Mouse (Mus musculus) retina, postnatal 1 day (tissue): ENCODE measurements at regions not wholly inside any gene's neighbourhood (a gene's known extent, or its start where the extent isn't known, plus 50 kb on each side); places are given as distances from the start of the nearest gene placed in this dataset.

ENCODE experiments used
- DNase-seq: peaks from one replicate; pipeline ENCODE4 v3.0.0-alpha.2; 2012

DNA sequence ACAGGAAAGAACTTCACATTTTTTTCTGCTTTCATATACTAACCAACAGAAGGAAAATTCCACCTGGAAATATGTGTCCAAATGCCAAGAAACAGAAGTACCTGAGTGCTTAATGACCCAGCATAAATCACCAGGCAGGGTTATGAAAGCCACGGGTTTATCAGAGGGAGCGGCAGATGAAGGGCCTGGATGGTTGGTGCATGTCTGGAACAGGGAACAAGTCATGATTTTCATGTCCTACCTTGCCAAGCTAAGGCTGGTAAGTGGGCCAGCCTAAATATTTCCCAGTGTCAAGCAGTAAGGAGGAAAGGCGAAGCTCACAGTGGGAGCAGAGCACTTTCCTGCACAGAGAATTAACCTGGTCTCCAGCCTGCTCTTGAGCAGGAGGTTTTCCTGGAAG lies 132.3 kb upstream of the Foxq1 start:
- no peak for DNase-seq

GRCm38 (mm10) chr13:31425825-31426500 lies 130.0 kb upstream of the Foxq1 start:
- peak; percentile 1 for DNase-seq

GRCm38 (mm10) chr13:31436434-31436833 lies 119.5 kb upstream of the Foxq1 start:
- no peak for DNase-seq

GRCm38 (mm10) chr13:31439761-31440627 lies 115.9 kb upstream of the Foxq1 start:
- DNase-seq = no peak

- no peak for DNase-seq
Measured at GRCm38 (mm10) chr13:31458883-31459282, 97.1 kb upstream of the Foxq1 start.

GRCm38 (mm10) chr13:31465141-31465540 lies 90.8 kb upstream of the Foxq1 start:
- no peak for DNase-seq

DNA sequence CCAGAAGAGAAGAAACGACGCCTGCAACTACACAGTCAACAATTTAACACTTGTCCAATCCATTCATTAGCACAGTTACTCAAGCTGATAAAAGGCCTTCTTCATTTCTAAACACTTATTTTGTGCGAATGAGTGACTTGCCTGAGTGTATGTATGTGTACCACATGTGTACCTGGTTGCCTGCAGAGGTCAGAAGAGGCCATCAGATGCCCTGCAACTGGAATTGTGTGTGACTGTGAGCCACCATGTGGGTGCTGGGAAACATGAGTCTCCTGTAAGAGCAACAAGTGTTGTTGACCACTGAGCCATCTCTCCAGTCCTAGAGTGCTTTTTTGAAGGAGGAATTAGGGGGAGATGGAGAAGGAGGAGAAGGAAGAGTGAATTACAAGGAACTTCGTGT lies 90.2 kb upstream of the Foxq1 start:
- no peak for DNase-seq

- no peak for DNase-seq
Measured at GRCm38 (mm10) chr13:31468131-31468530, 87.8 kb upstream of the Foxq1 start.

DNA sequence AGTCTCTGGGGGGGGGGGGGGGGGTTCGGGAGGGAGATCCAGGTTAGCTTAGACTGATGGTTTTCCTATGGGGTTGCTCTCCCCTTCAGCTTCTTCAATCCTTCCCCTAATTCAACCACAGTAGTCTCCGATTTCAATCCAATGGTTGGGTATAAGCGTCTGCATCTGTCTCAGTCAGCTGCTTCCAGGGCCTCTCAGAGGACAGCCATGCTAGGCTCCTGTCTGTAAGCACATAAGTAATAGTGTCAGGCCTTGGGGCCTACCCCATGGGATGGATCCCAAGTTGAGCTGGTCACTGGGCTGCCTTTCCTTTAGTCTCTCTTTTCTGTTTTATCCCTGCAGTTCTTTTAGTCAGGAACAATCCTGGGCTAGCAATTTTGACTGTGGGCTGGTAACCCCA lies 87.0 kb upstream of the Foxq1 start:
- DNase-seq = no peak

DNA sequence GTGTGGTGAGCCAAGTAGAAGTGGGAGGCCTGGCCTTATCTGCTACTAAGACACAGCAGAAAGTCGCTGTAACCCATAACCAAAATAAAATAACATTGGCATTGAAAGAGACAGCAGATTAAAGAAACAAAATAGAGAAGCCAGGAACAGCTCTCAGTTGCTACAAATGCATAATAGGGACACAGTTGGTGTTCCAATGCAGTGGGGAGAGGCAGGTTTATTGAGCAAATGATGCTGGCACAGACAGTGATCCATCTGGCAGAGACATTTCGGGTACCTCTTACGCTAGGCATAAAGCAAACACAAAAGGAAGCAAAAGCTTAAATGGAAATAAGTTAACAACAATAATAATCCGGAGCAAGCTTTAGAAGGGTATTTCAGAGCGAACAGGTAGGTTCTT lies 83.6 kb upstream of the Foxq1 start:
- DNase-seq = no peak

DNA sequence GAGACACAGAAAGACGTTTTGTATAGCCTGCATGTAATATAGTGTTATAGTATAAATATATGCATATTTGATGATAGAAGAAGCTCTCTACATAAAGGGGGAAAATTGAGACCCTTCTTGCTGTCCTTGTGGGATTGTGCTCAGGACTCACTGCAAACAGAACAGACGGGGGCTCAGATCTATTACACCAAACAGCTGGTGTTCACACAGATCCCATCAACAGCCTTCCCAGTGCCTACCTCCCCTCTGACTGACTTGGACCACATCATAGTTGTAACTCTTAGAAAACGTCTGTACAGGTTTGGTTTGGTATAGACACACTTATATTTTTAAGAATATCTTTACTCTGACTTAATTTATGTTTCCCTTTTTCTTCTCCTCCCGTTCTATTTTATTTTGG lies 83.1 kb upstream of the Foxq1 start:
- DNase-seq = no peak

- no peak for DNase-seq
Measured at GRCm38 (mm10) chr13:31473275-31473674, 82.7 kb upstream of the Foxq1 start.

DNA sequence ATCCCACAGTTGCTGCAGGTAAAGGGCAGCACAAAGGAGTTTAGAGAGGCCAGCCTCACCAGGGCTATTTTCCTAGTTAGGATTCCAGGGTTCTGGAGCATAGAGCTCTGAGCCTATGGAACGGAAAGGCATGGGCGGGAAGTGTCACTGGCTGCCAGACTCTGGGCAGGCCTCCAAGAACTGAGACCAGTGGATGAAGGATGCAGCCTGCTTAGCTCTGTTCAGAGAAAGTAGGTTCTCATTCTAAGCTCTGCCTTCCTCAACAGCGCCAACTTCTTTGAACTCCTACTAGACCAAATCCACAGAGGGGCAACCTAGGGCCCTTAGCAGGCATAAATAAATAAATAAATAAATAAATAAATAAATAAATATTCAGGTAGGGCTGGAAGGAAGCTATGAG lies 80.1 kb upstream of the Foxq1 start:
- no peak for DNase-seq

- DNase-seq = no peak
Measured at GRCm38 (mm10) chr13:31477171-31477867, 78.6 kb upstream of the Foxq1 start.

- no peak for DNase-seq
Measured at GRCm38 (mm10) chr13:31481105-31481844, 74.7 kb upstream of the Foxq1 start.

DNA sequence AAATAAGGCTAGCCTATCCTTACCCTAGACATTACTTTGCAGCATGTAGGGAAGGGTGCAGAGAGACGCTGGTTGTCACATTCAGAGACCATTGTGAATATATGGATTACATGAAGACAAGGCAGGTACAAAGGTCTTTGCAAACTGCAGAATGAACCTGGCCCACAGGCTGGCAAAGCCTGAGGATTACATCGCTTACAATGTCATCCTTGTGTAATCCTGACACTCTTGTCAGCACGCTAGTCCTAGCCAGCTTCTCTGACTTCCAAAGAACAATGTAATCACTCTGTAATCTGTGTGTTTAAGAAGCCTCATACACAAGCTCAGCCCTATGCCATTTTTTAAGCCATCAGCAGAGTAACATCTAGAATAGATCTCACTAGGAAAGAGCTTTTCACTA lies 69.6 kb upstream of the Foxq1 start:
- no peak for DNase-seq

DNA sequence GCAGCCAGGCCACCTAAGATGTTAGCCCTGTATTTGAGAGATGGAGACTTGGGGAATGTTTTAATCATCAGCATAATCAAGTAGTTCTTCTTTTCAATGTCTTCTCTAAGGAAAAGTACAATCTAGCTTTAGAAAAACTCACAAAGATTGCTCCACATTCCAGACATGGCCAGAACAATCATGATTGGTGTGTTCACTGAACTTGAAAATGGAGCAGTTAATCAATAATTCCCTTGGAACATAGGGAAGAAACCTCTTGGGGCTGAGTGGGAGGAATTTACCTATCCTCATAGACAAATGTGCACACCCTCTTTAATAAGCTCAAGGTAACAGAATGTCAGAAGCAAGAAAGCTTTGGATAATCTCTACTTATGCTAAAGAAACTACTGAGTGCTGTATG lies 67.7 kb upstream of the Foxq1 start:
- no peak for DNase-seq

DNA sequence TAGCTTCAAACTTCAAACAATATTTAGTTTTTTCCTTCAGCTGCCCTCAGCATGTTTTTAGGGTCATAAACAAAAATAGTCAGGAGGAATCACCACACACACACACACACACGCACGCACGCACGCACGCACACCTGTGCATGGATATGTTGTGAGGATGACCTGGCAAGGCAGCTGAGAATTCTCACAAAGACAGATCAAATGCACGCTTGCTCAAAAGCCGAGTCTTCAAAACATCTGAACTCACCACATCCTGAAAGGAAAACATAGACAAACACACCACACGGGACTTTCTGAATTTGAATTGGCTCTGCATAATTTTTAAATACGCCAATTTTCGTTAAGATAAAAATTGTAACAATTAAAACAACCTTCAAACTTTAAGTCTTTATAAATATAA lies 52.7 kb upstream of the Foxq1 start:
- no peak for DNase-seq

GRCm38 (mm10) chr13:31503832-31504231 lies 52.1 kb upstream of the Foxq1 start:
- no peak for DNase-seq

GRCm38 (mm10) chr13:31504316-31504715 lies 51.6 kb upstream of the Foxq1 start:
- no peak for DNase-seq

- DNase-seq = no peak
Measured at GRCm38 (mm10) chr13:31505386-31505785, 50.5 kb upstream of the Foxq1 start.
